ENCODE assay signal across 9 mouse cellular contexts in genomic region chr11:120279335-120279734, GRCm38 (mm10). TPM values are rescaled to one million over a fixed set of nuclear protein-coding genes. Genes with fewer than 3 reads are reported as not detected.
A peak's percentile ranks its signal among the peaks of the same experiment; 100 is the strongest.
DNase-seq lines count a peak whose midpoint lies in the region; ATAC-seq lines count a peak whose summit lies in the region.
"Had no signal": no experiment of that assay in that cellular context is flagged by ENCODE, and none has a peak within 500 bp of the region (broad histone marks: within the 10 kb centered on the region; RNA-seq: fewer than 3 reads in every experiment).

No protein-coding gene starts in this region.

- no peak for ATAC-seq in heart, embryonic 15.5 days (replicated peaks; ENCODE audit: insufficient number of reproducible peaks, insufficient read depth, low FRiP score, low read depth)
- no peak for ATAC-seq in granulocyte monocyte progenitor cell, adult 5-6 weeks (replicated peaks; ENCODE audit: poor library complexity, severe bottlenecking)

- no peak overlapping the region for H3K4me3 ChIP-seq in heart, embryonic 15.5 days
- H3K4me3 ChIP-seq: limb, embryonic 13.5 days had no signal

- H3K9me3 ChIP-seq in heart, embryonic 15.5 days (replicated peaks), result no peaks in the 10 kb centered on the region
- H3K9me3 ChIP-seq: limb, embryonic 13.5 days had no signal

- peaks cover 39% of the 10 kb centered on the region for H3K4me1 ChIP-seq in heart, embryonic 15.5 days (replicated peaks)

- no peak overlapping the region for H3K4me2 ChIP-seq in heart, embryonic 15.5 days
- H3K4me2 ChIP-seq: limb, embryonic 13.5 days had no signal

- no peak overlapping the region for H3K9ac ChIP-seq in heart, embryonic 15.5 days
- H3K9ac ChIP-seq: limb, embryonic 13.5 days had no signal

- WGBS in heart, embryonic 15.5 days, result 73% methylated on average over 11 of the region's 11 CpGs

- H3K27me3 ChIP-seq in heart, embryonic 15.5 days, result no peaks in the 10 kb centered on the region
- H3K27me3 ChIP-seq: limb, embryonic 13.5 days had no signal

- H3K27ac ChIP-seq in heart, embryonic 15.5 days, result 0 out of 2 replicates have a peak overlapping the region, but pooled peaks have one; percentile 9
- H3K27ac ChIP-seq: limb, embryonic 13.5 days had no signal

- no peak for DNase-seq in heart, adult 11 months
- peak; percentile 50 for DNase-seq in right cerebral cortex, adult 18-20 months
- DNase-seq in right cerebral cortex, adult 2 months (ENCODE audit: low spot score in 2 of 2), result no peak
- peak; percentile 25 to 33 for DNase-seq in lung, adult 18-20 months
- peak; percentile 49 for DNase-seq in right cerebral cortex, postnatal 4 days
- DNase-seq in spleen, adult 18-20 months, result no peak

- peaks cover 30% of the 10 kb centered on the region for H3K36me3 ChIP-seq in heart, embryonic 15.5 days

RNA-seq across cellular contexts. Expression of gene Bahcc1, which starts 46.6 kb away (rescaled TPM):
- polyA plus RNA-seq in heart, embryonic 15.5 days (2015; fragmentation: Nextera tagmentation; extraction: Ambion mirVana), result 4.2 and 5.7 TPM in 2 replicates
- 22.5 and 22.9 TPM in 2 replicates for total RNA-seq in granulocyte monocyte progenitor cell, adult 5-6 weeks (2014; fragmentation: Nextera tagmentation)
- 4.7 and 5.9 TPM in 2 replicates for total RNA-seq in granulocyte monocyte progenitor cell, adult 5-6 weeks (2017)

Comparison
In these comparisons a context has a peak if more than half of its experiments do, and no peak if none do; other contexts are left out.
1. DNase-seq: peak in right cerebral cortex, adult 18-20 months (single experiment), lung, adult 18-20 months (2 of 2) and right cerebral cortex, postnatal 4 days (single experiment); none in heart, adult 11 months (single experiment), right cerebral cortex, adult 2 months (0 of 2) and spleen, adult 18-20 months (0 of 2).